Mouse (Mus musculus): Measurements from ENCODE around the gene Ushbp1. TPM values are rescaled to one million over a fixed set of nuclear protein-coding genes. Genes with fewer than 3 reads are reported as not detected.
A peak's percentile ranks its signal among the peaks of the same experiment; 100 is the strongest.

Ushbp1 gene
- polyA plus RNA-seq, 1 experiment from 2014 or later = 3.2 TPM

DNA sequence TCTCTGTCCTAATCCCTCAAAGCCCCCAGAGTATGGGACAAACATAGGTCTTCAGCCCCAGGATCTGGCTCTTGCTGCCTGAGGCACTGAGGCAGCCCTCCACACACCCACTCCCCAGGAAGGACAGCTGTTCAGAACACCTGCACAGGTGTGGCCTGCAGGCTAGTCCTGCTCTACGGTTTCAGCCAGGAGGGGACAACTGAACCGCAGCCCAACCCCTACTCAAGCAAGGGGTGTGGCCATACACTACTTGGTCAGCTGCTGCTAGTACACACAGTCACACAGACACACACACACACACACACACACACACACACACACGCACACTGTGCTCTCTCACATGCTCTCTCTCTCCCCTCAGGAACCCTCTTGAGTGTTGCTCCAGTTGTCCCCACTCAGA is 11.7 kb downstream of the Ushbp1 start:
- ATAC-seq (ENCODE audit: low read depth) = no peak
- no peaks in the 10 kb centered on the region for H3K36me3 ChIP-seq (ENCODE audit: control insufficient read depth, insufficient read depth, low read length)
- WGBS = 45% methylated on average over 3 of the region's 3 CpGs

DNA sequence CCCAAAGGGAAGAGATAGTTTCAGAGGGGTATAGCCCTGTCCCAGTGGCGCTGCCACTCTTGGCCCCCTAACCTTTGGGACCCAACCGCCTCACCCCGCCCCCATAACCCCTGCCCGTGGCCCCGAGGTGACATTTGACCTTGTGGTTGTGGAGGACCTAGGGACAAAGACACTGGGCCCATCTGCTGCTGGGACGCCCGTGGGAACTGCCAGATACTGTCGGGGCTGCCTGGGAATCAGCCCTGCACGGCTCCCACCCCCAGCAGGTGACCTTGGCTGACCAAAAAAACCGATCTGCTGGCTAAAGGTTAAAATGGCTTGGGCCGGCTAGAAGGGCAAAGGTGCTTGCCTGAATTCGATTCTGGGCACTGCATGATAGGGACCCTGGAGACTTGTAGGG is 12.2 kb downstream of the Ushbp1 start:
- no peak for ATAC-seq (ENCODE audit: low read depth)
- no peak overlapping the region for H3K27ac ChIP-seq (ENCODE audit: low read depth, low read length)
- H3K4me1 ChIP-seq (ENCODE audit: control insufficient read depth, insufficient read depth, low read length) = peaks cover 25% of the 10 kb centered on the region

More for the DNA sequence above, 11.7 kb downstream of the Ushbp1 start:
- no peak overlapping the region for H3K27ac ChIP-seq (ENCODE audit: low read depth, low read length)
- no peaks in the 10 kb centered on the region for H3K9me3 ChIP-seq (ENCODE audit: control insufficient read depth, low read length)
- no peak overlapping the region for H3K4me3 ChIP-seq (ENCODE audit: low read depth, low read length)
- H3K4me2 ChIP-seq (ENCODE audit: low read depth, low read length) = no peak overlapping the region
- H3K9ac ChIP-seq (replicated peaks; ENCODE audit: low read depth, low read length) = no peak overlapping the region
- peaks cover 20% of the 10 kb centered on the region for H3K4me1 ChIP-seq (ENCODE audit: control insufficient read depth, insufficient read depth, low read length)
- no peaks in the 10 kb centered on the region; the same call in 1 of the 2 replicates for H3K27me3 ChIP-seq (ENCODE audit: control insufficient read depth, insufficient read depth, low read length)

DNA sequence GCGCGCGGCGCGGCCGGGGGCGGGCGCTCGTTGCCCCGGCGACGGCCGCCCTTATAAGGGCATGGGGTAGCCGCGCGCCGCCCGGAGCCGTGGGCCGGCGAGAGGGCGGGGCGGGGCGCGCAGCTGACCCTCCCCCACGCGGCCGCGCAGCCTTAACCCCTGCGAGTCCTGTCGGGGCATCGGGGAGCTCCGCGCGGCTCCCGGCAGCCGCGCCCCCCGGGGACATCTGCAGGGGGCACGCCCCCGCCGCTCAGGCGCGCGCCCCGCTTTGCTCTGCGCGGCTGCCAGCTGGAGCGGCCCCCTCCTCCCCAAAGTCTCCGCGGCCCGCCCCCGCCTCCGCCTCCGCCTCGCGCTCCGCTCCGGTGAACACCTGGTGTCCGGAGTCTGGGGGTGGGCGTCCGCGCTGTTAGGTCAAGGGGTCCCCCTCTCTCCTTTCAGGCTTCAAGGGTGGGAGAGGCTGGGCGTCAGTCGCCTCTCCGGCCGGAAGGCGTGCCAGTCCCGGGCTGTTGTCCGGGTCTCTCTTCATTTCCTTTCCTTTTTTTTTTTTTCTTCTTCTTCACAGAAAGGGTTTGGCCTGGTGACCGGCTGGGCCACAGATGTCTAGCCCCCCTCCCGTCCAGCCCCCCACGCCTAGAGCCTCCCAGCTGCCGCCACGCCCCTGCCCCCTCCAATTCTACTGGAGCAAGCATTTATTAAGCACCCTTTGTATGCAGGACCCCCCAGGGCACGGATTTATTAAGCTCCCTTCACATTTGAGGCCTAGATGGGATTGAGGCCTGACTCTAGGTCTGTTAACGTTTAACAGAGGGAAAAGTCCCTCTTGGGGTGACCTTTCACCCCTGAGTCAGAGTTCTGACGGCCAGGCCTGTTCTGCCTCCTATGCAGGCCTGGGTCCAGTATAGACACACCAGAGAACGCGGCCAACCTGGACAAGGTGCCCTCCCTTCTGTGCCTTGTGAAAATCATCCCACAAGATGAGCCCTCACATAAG is 13.3 kb downstream of the Ushbp1 start:
- peak; percentile 77 for ATAC-seq (ENCODE audit: low read depth)
- H3K4me3 ChIP-seq (ENCODE audit: low read depth, low read length) = peak overlapping the region; percentile 76
- H3K4me1 ChIP-seq (ENCODE audit: control insufficient read depth, insufficient read depth, low read length) = peaks cover 25% of the 10 kb centered on the region
- peak overlapping the region; percentile 87 for H3K9ac ChIP-seq (replicated peaks; ENCODE audit: low read depth, low read length)
- H3K9me3 ChIP-seq (ENCODE audit: control insufficient read depth, low read length) = no peaks in the 10 kb centered on the region
- peak overlapping the region; percentile 100 for H3K4me2 ChIP-seq (ENCODE audit: low read depth, low read length)
- H3K27me3 ChIP-seq (ENCODE audit: control insufficient read depth, insufficient read depth, low read length) = no peaks in the 10 kb centered on the region; the same call in 1 of the 2 replicates
- 2% methylated on average over 67 of the region's 80 CpGs for WGBS
- peak overlapping the region; percentile 82 for H3K27ac ChIP-seq (ENCODE audit: low read depth, low read length)
- H3K36me3 ChIP-seq (ENCODE audit: control insufficient read depth, insufficient read depth, low read length) = no peaks in the 10 kb centered on the region

More for the DNA sequence above, 12.2 kb downstream of the Ushbp1 start:
- 8% methylated on average over 12 of the region's 12 CpGs for WGBS
- Histone ChIP-seq H3K27me3 (ENCODE audit: control insufficient read depth, insufficient read depth, low read length) (no peaks in the 10 kb centered on the region; the same call in 1 of the 2 replicates), H3K36me3 (ENCODE audit: control insufficient read depth, insufficient read depth, low read length) (no peaks in the 10 kb centered on the region), H3K4me2 (ENCODE audit: low read depth, low read length) (no peak overlapping the region), H3K9me3 (ENCODE audit: control insufficient read depth, low read length) (no peaks in the 10 kb centered on the region), H3K4me3 (ENCODE audit: low read depth, low read length) (no peak overlapping the region), H3K9ac (replicated peaks; ENCODE audit: low read depth, low read length) (no peak overlapping the region)

DNA sequence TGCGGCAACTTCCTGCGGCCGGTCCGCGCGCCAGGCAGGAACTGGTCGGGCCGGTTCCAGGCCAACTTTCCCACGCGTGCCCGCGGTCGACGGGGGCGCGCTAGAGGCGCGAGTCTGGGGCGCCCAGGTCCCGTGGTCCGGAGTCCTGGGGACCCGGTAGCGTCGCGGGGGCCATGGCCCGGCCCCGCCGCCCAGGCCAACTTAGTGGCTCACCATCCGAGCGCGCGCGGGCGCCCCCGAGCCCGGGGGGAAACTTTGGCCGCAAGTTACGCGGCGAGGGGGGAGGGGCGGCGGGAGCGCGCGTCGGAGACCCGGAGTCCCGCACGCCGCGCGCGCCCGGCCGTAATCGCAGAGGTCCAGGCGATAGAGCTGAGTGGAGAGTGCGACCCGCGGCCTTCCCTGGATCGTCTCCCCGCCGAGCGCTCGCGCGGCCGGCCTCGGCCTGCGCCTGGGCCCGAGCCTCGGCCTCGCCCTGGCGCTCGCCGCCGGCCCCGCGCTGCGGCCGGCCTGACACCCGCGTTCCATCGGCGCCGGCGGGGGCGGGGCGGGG is 14.1 kb downstream of the Ushbp1 start, which contains the start of gene Nr2f6:
Gene Nr2f6 (minus strand): TSS at position 540 of the 550 bp plus-strand sequence.
- Histone ChIP-seq H3K27me3 (ENCODE audit: control insufficient read depth, insufficient read depth, low read length) (no peaks in the 10 kb centered on the region; the same call in 1 of the 2 replicates), H3K4me1 (ENCODE audit: control insufficient read depth, insufficient read depth, low read length) (peaks cover 27% of the 10 kb centered on the region), H3K9me3 (ENCODE audit: control insufficient read depth, low read length) (no peaks in the 10 kb centered on the region), H3K27ac (ENCODE audit: low read depth, low read length) (peak within 1 kb of the TSS; percentile 82), H3K4me2 (ENCODE audit: low read depth, low read length) (peak within 1 kb of the TSS; percentile 100), H3K9ac (replicated peaks; ENCODE audit: low read depth, low read length) (peak within 1 kb of the TSS; percentile 87), H3K4me3 (ENCODE audit: low read depth, low read length) (peak within 1 kb of the TSS; percentile 76), H3K36me3 (ENCODE audit: control insufficient read depth, insufficient read depth, low read length) (no peaks in the 10 kb centered on the region)
- under 1% methylated on average over 62 of the region's 89 CpGs for WGBS
- ATAC-seq (ENCODE audit: low read depth) = peak; percentile 59

DNA sequence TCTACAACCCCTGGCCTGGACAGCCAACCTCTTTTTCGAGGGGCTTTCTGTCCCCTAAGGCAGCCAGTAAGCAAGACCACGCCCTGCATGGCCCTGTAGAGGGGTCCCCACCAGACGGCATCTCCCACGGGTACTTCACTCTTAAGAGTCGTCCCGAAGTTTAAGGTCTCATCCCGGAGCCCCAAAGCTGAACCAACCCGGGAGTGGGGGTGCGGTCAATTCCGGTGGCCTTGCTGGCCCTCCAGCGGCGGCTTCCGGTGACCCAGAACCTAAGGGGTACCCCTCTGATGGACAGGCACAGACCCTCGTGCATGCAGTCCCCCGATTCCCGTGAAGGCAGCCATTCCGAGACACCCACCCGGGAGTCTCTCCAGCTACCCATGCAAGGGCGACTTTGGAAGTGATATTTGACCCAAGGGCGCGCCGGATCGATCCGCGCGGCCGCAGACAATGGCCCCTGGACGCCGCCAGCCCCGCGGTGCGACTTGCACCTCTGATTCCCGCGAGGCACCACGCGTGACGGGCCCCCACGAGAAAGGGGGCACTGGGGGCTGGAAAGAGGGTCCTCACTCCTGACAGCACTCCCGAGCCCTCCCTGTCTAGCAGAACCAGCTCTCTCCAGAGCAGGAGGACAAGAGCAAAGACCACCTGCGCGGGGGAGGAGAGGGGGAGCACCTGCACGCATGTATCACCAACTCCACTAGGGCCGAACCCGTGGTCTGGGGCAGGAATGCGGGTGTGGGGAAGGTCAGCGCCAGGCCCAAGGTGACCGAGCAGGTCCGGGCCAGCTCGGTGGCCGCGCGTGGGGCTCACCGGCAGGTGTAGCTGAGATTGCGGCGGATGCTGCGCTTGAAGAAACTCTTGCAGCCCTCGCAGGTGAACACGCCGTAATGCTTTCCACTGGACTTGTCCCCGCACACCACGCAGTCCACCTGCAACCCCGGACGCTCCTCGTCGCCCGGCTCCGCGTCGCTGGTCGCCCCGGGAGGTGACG is 15.1 kb downstream of the Ushbp1 start:
- no peak for ATAC-seq (ENCODE audit: low read depth)
- WGBS = 1% methylated on average over 68 of the region's 72 CpGs
- no peak overlapping the region for H3K27ac ChIP-seq (ENCODE audit: low read depth, low read length)

DNA sequence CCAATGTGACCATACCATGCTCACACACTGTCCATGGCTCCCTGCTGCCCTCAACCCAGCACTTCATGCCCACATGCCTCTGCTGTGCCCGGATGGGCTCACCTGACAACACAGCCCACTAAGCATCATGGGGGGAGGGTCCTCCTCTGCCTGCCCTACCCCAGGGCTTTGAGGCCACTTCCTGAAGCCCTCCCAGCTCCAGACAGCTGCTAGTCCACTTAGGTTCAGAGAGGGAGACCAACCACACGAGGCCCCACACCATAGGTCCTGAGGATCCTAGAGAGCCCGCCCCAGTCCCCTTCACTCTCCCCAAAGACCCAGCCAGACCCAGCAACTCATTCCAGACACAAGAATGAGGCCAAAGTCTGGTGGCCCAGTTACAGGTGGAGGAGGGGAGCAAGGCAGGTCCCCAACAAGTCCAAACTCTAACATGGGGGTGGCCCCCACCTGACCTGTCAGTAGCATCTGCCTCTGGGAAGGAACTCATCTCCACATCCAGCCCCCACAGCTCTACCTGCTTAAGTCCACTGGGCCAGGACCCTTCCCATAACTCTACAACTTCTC is 16.0 kb downstream of the Ushbp1 start:
- peak overlapping the region; percentile 87; the same call in 1 of the 2 replicates for H3K9ac ChIP-seq (replicated peaks; ENCODE audit: low read depth, low read length)
- ATAC-seq (ENCODE audit: low read depth) = no peak
- H3K4me3 ChIP-seq (ENCODE audit: low read depth, low read length) = peak overlapping the region; percentile 76
- peaks cover 41% of the 10 kb centered on the region for H3K4me1 ChIP-seq (ENCODE audit: control insufficient read depth, insufficient read depth, low read length)
- 41% methylated on average over 3 of the region's 3 CpGs for WGBS
- H3K4me2 ChIP-seq (ENCODE audit: low read depth, low read length) = peak overlapping the region; percentile 100
- H3K9me3 ChIP-seq (ENCODE audit: control insufficient read depth, low read length) = no peaks in the 10 kb centered on the region
- H3K27me3 ChIP-seq (ENCODE audit: control insufficient read depth, insufficient read depth, low read length) = no peaks in the 10 kb centered on the region; the same call in 1 of the 2 replicates
- no peak overlapping the region for H3K27ac ChIP-seq (ENCODE audit: low read depth, low read length)
- peaks cover under 1% of the 10 kb centered on the region; the same call in 1 of the 2 replicates for H3K36me3 ChIP-seq (ENCODE audit: control insufficient read depth, insufficient read depth, low read length)

More for the DNA sequence above, 15.1 kb downstream of the Ushbp1 start:
- peak overlapping the region; percentile 76 for H3K4me3 ChIP-seq (ENCODE audit: low read depth, low read length)
- peak overlapping the region; percentile 100 for H3K4me2 ChIP-seq (ENCODE audit: low read depth, low read length)
- no peaks in the 10 kb centered on the region; the same call in 1 of the 2 replicates for H3K27me3 ChIP-seq (ENCODE audit: control insufficient read depth, insufficient read depth, low read length)
- H3K36me3 ChIP-seq (ENCODE audit: control insufficient read depth, insufficient read depth, low read length) = no peaks in the 10 kb centered on the region
- peaks cover 37% of the 10 kb centered on the region for H3K4me1 ChIP-seq (ENCODE audit: control insufficient read depth, insufficient read depth, low read length)
- no peaks in the 10 kb centered on the region for H3K9me3 ChIP-seq (ENCODE audit: control insufficient read depth, low read length)
- peak overlapping the region; percentile 87 for H3K9ac ChIP-seq (replicated peaks; ENCODE audit: low read depth, low read length)

DNA sequence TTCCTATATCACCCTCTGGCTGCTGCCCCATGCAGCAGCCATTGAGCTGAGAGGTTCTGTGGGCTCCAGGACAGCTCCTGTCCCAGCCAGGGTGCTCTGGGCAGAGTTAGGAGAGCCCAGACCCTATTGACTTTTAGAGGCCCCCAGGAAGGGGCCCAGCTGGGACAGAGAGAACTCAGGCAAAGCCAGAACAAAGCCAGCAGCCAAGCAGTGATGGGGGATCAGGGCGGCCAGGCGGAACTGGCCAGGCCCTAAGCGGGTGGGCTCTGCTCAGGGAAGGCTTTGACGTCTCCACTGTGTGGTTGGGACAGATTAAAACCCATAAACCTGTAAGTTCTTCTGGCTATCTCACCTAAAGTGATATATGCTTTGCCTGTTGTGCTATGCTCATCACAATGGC is 16.6 kb downstream of the Ushbp1 start:
- H3K9me3 ChIP-seq (ENCODE audit: control insufficient read depth, low read length) = no peaks in the 10 kb centered on the region
- H3K4me2 ChIP-seq (ENCODE audit: low read depth, low read length) = peak overlapping the region; percentile 100

More for the DNA sequence above, 16.6 kb downstream of the Ushbp1 start:
- WGBS = 18% methylated on average over 4 of the region's 4 CpGs
- Histone ChIP-seq H3K27me3 (ENCODE audit: control insufficient read depth, insufficient read depth, low read length) (no peaks in the 10 kb centered on the region; the same call in 1 of the 2 replicates), H3K27ac (ENCODE audit: low read depth, low read length) (no peak overlapping the region), H3K4me3 (ENCODE audit: low read depth, low read length) (no peak overlapping the region), H3K9ac (replicated peaks; ENCODE audit: low read depth, low read length) (no peak overlapping the region), H3K36me3 (ENCODE audit: control insufficient read depth, insufficient read depth, low read length) (peaks cover 6% of the 10 kb centered on the region; the same call in 1 of the 2 replicates), H3K4me1 (ENCODE audit: control insufficient read depth, insufficient read depth, low read length) (peaks cover 41% of the 10 kb centered on the region)
- ATAC-seq (ENCODE audit: low read depth) = no peak
